Mouse (Mus musculus) ES-E14 (cell line): ENCODE results near the gene Slc9b1.

Source experiments
- CHD2 ChIP-seq: IDR thresholded peaks from 2 replicates; pipeline ENCODE4 v1.6.1; 2014; ENCODE audit warnings: mild to moderate bottlenecking, low read depth, low read length, inconsistent platforms
- HCFC1 ChIP-seq: IDR thresholded peaks from 2 replicates; pipeline ENCODE4 v1.6.1; 2012; ENCODE audit warnings: low read length, inconsistent platforms, borderline replicate concordance; ENCODE audit not compliant: insufficient read depth

GRCm38 (mm10) chr3:135379868-135380267 is 32.0 kb downstream of the Slc9b1 start:
- TF ChIP-seq CHD2 (no peak), HCFC1 (no peak)
